Mouse (Mus musculus) heart, embryonic 15.5 days (tissue): Measurements from ENCODE around the gene Dgcr2. TPM values are rescaled to one million over a fixed set of nuclear protein-coding genes. Genes with fewer than 3 reads are reported as not detected.

Experiments used
- ATAC-seq: fragments of 200-750 bp; cut with Nextera tagmentation; replicated peaks from 2 replicates; pipeline ENCODE4 v1.8.0; 2017; ENCODE audit warnings: low read depth, moderate TSS enrichment; ENCODE audit not compliant: insufficient number of reproducible peaks, insufficient read depth, low FRiP score
- H3K27ac ChIP-seq: fragments of 300-500 bp; sonication (generic); 2 replicates; pipeline ENCODE4 v1.5.1; 2015; ENCODE audit warnings: mild to moderate bottlenecking, inconsistent platforms
- H3K27me3 ChIP-seq: fragments of 300-500 bp; sonication (generic); 2 replicates; pipeline ENCODE4 v1.6.1; 2015; ENCODE audit warnings: inconsistent platforms
- H3K36me3 ChIP-seq: fragments of 300-500 bp; sonication (generic); 2 replicates; pipeline ENCODE4 v1.6.1; 2015; ENCODE audit warnings: mild to moderate bottlenecking, inconsistent platforms
- H3K4me1 ChIP-seq: fragments of 300-500 bp; sonication (generic); replicated peaks from 2 replicates; pipeline ENCODE4 v1.6.1; 2015; ENCODE audit warnings: inconsistent platforms
- H3K4me2 ChIP-seq: fragments of 300-500 bp; sonication (generic); 2 replicates; pipeline ENCODE4 v1.6.1; 2015; ENCODE audit warnings: inconsistent platforms, mild to moderate bottlenecking, moderate library complexity
- H3K4me3 ChIP-seq: fragments of 300-500 bp; sonication (generic); 2 replicates; pipeline ENCODE4 v1.5.1; 2015; ENCODE audit warnings: mild to moderate bottlenecking, inconsistent platforms
- H3K9ac ChIP-seq: fragments of 300-500 bp; sonication (generic); 2 replicates; pipeline ENCODE4 v1.6.1; 2015; ENCODE audit warnings: mild to moderate bottlenecking, inconsistent platforms
- H3K9me3 ChIP-seq: fragments of 300-500 bp; sonication (generic); replicated peaks from 2 replicates; pipeline ENCODE4 v1.6.1; 2016; ENCODE audit warnings: inconsistent platforms
- WGBS: fragments of 180-500 bp; shearing (Covaris S2); methylation state at CpG from one replicate; pipeline ENCODE4 v1.1.7; 2015; ENCODE audit warnings: mixed read lengths; 5-methylcytosine and 5-hydroxymethylcytosine counted together
- polyA plus RNA-seq: library from polyadenylated mRNA; unstranded; fragments of >200 nt; fragmentation: Nextera tagmentation; extraction: Ambion mirVana; gene quantifications from 2 replicates; pipeline ENCODE4 v1.2.1, GENCODE M21; 2015

The Dgcr2 gene
- polyA plus RNA-seq, 1 experiment from 2014 or later = 41.8 TPM

- WGBS = 4% methylated on average over 39 of the region's 45 CpGs
- peak; percentile 58 for ATAC-seq
These were observed 99.8 kb downstream of the Dgcr2 start for GRCm38 (mm10) chr16:17798321-17799180.

GRCm38 (mm10) chr16:17797812-17798311 lies 100.5 kb downstream of the Dgcr2 start:
- Histone ChIP-seq H3K9ac (peak overlapping the region; percentile 65), H3K9me3 (no peaks in the 10 kb centered on the region), H3K36me3 (no peaks in the 10 kb centered on the region), H3K4me2 (peak overlapping the region; percentile 88), H3K4me1 (peaks cover 50% of the 10 kb centered on the region), H3K4me3 (peak overlapping the region; percentile 62), H3K27me3 (peaks cover 70% of the 10 kb centered on the region), H3K27ac (peak overlapping the region; percentile 82)
- peak; percentile 24; the same call in 1 of the 2 replicates for ATAC-seq
- WGBS = 4% methylated on average over 29 of the region's 29 CpGs

More at GRCm38 (mm10) chr16:17798321-17799180, 99.8 kb downstream of the Dgcr2 start:
- no peaks in the 10 kb centered on the region for H3K9me3 ChIP-seq
- H3K4me2 ChIP-seq = peak overlapping the region; percentile 88
- H3K36me3 ChIP-seq = no peaks in the 10 kb centered on the region
- peak overlapping the region; percentile 82 for H3K27ac ChIP-seq
- peaks cover 57% of the 10 kb centered on the region for H3K4me1 ChIP-seq
- peak overlapping the region; percentile 65 for H3K9ac ChIP-seq
- peaks cover 77% of the 10 kb centered on the region for H3K27me3 ChIP-seq
- H3K4me3 ChIP-seq = peak overlapping the region; percentile 62

- peak within 1 kb of the TSS; percentile 65 for H3K9ac ChIP-seq
- WGBS = 2% methylated on average over 75 of the region's 81 CpGs
- peak; percentile 69 for ATAC-seq
- H3K4me3 ChIP-seq = peak within 1 kb of the TSS; percentile 62
- peaks cover 63% of the 10 kb centered on the region for H3K27me3 ChIP-seq
- no peaks in the 10 kb centered on the region for H3K9me3 ChIP-seq
- peak within 1 kb of the TSS; percentile 88 for H3K4me2 ChIP-seq
- H3K36me3 ChIP-seq = peaks cover 3% of the 10 kb centered on the region; the same call in 1 of the 2 replicates
- peak within 1 kb of the TSS; percentile 82 for H3K27ac ChIP-seq
- peaks cover 43% of the 10 kb centered on the region for H3K4me1 ChIP-seq
These were observed 101.2 kb downstream of the Dgcr2 start, which contains the start of gene Scarf2 for GRCm38 (mm10) chr16:17796971-17797811. Gene Scarf2 (plus strand): TSS chr16:17797282.

GRCm38 (mm10) chr16:17796519-17796918 lies 101.8 kb downstream of the Dgcr2 start:
- peaks cover 36% of the 10 kb centered on the region for H3K4me1 ChIP-seq
- peak overlapping the region; percentile 65; the same call in 1 of the 2 replicates for H3K9ac ChIP-seq
- peaks cover 5% of the 10 kb centered on the region; the same call in 1 of the 2 replicates for H3K36me3 ChIP-seq
- no peak for ATAC-seq
- no peaks in the 10 kb centered on the region for H3K9me3 ChIP-seq
- H3K4me3 ChIP-seq = peak overlapping the region; percentile 62
- H3K27me3 ChIP-seq = peaks cover 56% of the 10 kb centered on the region
- H3K4me2 ChIP-seq = peak overlapping the region; percentile 88
- peak overlapping the region; percentile 82 for H3K27ac ChIP-seq

- peaks cover 36% of the 10 kb centered on the region for H3K4me1 ChIP-seq
- 71% methylated on average over 5 of the region's 5 CpGs for WGBS
- ATAC-seq = no peak
- H3K27ac ChIP-seq = no peak overlapping the region
- H3K4me3 ChIP-seq = no peak overlapping the region
- no peak overlapping the region for H3K4me2 ChIP-seq
- H3K36me3 ChIP-seq = peaks cover 8% of the 10 kb centered on the region
- H3K27me3 ChIP-seq = peaks cover 48% of the 10 kb centered on the region
- H3K9ac ChIP-seq = no peak overlapping the region
- H3K9me3 ChIP-seq = no peaks in the 10 kb centered on the region
These were observed 102.7 kb downstream of the Dgcr2 start for GRCm38 (mm10) chr16:17795643-17796042.

GRCm38 (mm10) chr16:17794047-17794446 lies 104.3 kb downstream of the Dgcr2 start:
- H3K9ac ChIP-seq = no peak overlapping the region
- no peak overlapping the region for H3K27ac ChIP-seq
- no peak overlapping the region for H3K4me2 ChIP-seq
- no peak overlapping the region for H3K4me3 ChIP-seq
- H3K27me3 ChIP-seq = peaks cover 34% of the 10 kb centered on the region
- ATAC-seq = no peak
- H3K9me3 ChIP-seq = no peaks in the 10 kb centered on the region
- peaks cover 18% of the 10 kb centered on the region for H3K36me3 ChIP-seq
- peaks cover 26% of the 10 kb centered on the region for H3K4me1 ChIP-seq
- WGBS = 88% methylated on average over 4 of the region's 4 CpGs

- 70% methylated on average over 3 of the region's 3 CpGs for WGBS
- H3K4me2 ChIP-seq = no peak overlapping the region
- H3K4me1 ChIP-seq = peaks cover 13% of the 10 kb centered on the region
- no peak for ATAC-seq
- peaks cover 21% of the 10 kb centered on the region for H3K27me3 ChIP-seq
- H3K27ac ChIP-seq = no peak overlapping the region
- H3K9ac ChIP-seq = no peak overlapping the region
- H3K4me3 ChIP-seq = no peak overlapping the region
- no peaks in the 10 kb centered on the region for H3K9me3 ChIP-seq
- H3K36me3 ChIP-seq = peaks cover 27% of the 10 kb centered on the region
These were observed 105.6 kb downstream of the Dgcr2 start for GRCm38 (mm10) chr16:17792728-17793127.

Other genes with a start within 250 kb of the Dgcr2 start
- gene Med15, start 165.7 kb downstream of the Dgcr2 start, polyA plus RNA-seq = 25.6 and 37.2 TPM in 2 replicates
- 33.0 and 45.7 TPM in 2 replicates for gene Klhl22, start 138.9 kb downstream of the Dgcr2 start, polyA plus RNA-seq
- 6.6 and 11.3 TPM in 2 replicates for gene Scarf2, start 101.3 kb downstream of the Dgcr2 start, polyA plus RNA-seq
- gene B830017H08Rik, start 65.4 kb downstream of the Dgcr2 start, polyA plus RNA-seq = not detected in 2 replicates
- 1.5 and 2.1 TPM in 2 replicates for gene Car15, start 60.2 kb downstream of the Dgcr2 start, polyA plus RNA-seq
- gene Gm20518, start 6.9 kb downstream of the Dgcr2 start, polyA plus RNA-seq = 0.19 and 0.24 TPM in 2 replicates
- gene Tssk1, start 4.3 kb downstream of the Dgcr2 start, polyA plus RNA-seq = 0.03 TPM in 1 of 2 replicates, not detected in the other
- not detected in 2 replicates for gene Tssk2, start 75 bp upstream of the Dgcr2 start, polyA plus RNA-seq
- 25.0 and 34.5 TPM in 2 replicates for gene Ess2, start 12.8 kb upstream of the Dgcr2 start, polyA plus RNA-seq
- not detected in 2 replicates for gene Gsc2, start 16.5 kb upstream of the Dgcr2 start, polyA plus RNA-seq
- gene Slc25a1, start 29.7 kb upstream of the Dgcr2 start, polyA plus RNA-seq = 22.5 and 37.4 TPM in 2 replicates
- gene Vpreb2, start 81.9 kb upstream of the Dgcr2 start, polyA plus RNA-seq = not detected in 2 replicates
- gene Dgcr6, start 154.3 kb upstream of the Dgcr2 start, polyA plus RNA-seq = 55.8 and 60.4 TPM in 2 replicates
- gene Prodh, start 191.6 kb upstream of the Dgcr2 start, polyA plus RNA-seq = 5.8 and 7.4 TPM in 2 replicates
- gene Rtn4r, start 229.1 kb upstream of the Dgcr2 start, polyA plus RNA-seq = 0.60 and 1.2 TPM in 2 replicates